Mouse (Mus musculus) liver, embryonic 18 days (tissue): Measurements from ENCODE around the gene Ccdc36. TPM values are rescaled to one million over a fixed set of nuclear protein-coding genes. Genes with fewer than 3 reads are reported as not detected.

Experiments
- polyA plus RNA-seq: library from polyadenylated mRNA; depleted of rRNA; stranded (reverse); fragments of >200 nt; gene quantifications from 2 replicates; pipeline ENCODE4 v1.2.3, GENCODE M21; 2012; rRNA removed

The Ccdc36 gene
- polyA plus RNA-seq = 0.06 and 0.08 TPM in 2 replicates

DNA sequence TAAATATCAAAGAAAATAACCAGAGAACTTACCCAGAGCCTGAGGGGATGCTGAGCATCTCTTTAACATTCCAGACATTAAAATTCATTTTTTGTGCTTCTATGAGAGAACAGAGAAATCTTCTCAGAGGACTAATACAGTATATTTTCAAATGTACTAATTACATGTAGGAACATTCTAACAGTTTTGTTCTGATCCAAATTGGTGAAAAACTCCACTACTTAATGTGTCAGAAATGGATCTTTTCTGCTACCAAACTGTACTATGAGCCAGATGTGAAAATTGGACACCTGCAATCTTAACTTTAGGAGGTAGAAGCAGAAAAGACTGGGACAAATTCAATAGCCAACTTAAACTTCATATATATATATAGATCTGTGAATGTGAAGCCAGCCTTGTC, at the start of gene Ccdc36:
Gene Ccdc36, minus strand, starts transcription at position 101 of the 400 bp plus-strand sequence.

DNA sequence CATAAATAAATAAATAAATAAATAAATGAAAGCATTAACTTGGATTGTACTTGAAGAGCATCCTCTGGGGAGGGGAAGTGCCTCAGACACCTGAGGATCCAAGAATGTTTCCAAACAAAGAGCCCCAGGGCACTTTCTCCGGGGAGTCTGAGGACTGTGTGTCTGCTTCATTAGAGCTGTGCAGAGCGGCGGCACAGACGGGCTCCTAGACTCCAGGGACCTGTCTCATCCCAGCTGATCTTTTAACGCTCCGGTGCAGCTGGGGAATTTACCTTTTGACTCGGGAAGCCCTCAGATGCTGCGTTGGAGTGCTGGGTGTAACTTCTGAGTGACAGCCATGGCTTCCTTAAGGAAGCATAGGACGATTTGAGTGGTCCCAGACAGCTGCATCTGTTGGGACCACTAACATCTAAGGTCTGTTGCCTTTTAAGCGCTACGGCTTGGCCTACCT, 32.9 kb upstream of the Ccdc36 start, which contains the start of gene Klhdc8b:
Gene Klhdc8b, minus strand, starts transcription at position 401 of the 451 bp plus-strand sequence.

DNA sequence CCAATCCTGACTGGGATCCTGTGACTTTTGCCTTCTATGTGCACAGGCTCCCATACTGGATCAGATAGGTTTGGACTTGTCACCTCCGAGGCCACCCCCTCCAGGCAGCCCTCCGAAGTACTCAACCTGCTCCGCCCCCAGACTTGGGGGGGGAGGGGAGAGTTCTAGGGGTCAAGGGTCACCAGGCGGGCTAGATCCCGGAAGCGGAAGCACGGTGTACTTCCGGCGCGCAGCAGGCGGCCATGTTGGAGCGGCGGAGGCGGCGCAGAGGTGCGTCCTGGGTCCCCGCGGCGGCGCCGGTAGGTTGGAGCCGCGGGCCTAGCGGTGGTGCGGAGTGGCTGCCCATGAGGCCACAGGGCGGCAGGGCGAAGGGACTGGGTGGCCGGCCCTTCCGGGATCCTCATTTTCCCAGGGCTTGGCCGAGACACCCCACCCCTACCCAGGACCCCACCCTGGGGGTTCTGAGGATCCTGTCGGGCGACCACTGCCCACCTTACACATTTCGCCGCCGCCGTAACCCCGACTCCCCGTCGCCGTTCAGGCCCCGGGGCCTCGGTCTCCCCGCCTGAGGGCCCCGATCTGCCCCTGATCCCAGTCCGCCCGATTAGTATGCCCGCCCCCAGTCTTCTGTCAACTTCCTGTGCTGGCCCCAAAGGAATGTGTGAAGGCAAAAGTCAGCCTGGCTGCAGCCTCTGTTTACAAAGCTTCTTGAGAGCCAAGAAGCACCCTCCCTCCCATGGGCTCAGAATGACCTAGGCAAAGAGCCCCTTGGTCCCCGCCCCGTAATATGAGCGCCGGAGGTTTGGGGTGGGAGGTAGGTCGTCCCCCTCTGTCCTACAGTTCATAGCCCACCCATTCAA, 32.3 kb upstream of the Ccdc36 start, which contains the start of gene Ccdc71:
Gene Ccdc71, plus strand, starts transcription at position 209 of the 860 bp plus-strand sequence.

GRCm38 (mm10) chr9:108436182-108436581, 7.9 kb upstream of the Ccdc36 start, which contains the start of gene BC048562:
Gene BC048562 (plus strand): TSS chr9:108436482.

DNA sequence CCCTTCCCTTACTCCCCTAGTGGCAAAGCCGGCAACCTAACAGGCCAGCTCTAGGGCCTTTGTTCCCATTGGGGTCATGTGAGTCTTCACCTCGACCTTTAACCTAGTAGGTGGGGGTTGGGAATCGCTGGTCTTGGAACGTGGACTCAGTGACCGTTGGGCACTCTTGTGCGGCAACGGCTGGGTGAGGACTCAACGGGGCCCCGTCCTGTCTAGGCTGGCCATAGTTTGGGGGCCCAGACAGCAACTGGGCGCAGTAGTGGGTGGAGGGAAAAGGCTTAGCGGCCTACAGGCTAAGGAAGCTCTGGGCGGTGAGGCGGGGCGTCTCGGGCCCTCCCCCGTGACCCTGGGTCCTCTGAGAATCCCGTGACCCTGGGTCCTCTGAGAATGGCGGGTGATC, 35.6 kb downstream of the Ccdc36 start, which contains the start of gene 1700102P08Rik:
Gene 1700102P08Rik, plus strand, starts transcription at position 130 of the 400 bp plus-strand sequence.

Other genes with a start within 250 kb of the Ccdc36 start
- 0.46 and 0.60 TPM in 2 replicates for gene Bsn, start 238.1 kb downstream of the Ccdc36 start, polyA plus RNA-seq
- 8.4 and 9.0 TPM in 2 replicates for gene Dag1, start 164.5 kb downstream of the Ccdc36 start, polyA plus RNA-seq
- 5.9 and 6.0 TPM in 2 replicates for gene Nicn1, start 138.1 kb downstream of the Ccdc36 start, polyA plus RNA-seq
- 10.6 and 10.9 TPM in 2 replicates for gene Amt, start 131.6 kb downstream of the Ccdc36 start, polyA plus RNA-seq
- 74.7 and 78.0 TPM in 2 replicates for gene Rhoa, start 122.4 kb downstream of the Ccdc36 start, polyA plus RNA-seq
- gene Tcta, start 122.3 kb downstream of the Ccdc36 start, polyA plus RNA-seq = 13.6 and 14.8 TPM in 2 replicates
- gene Gpx1, start 89.6 kb downstream of the Ccdc36 start, polyA plus RNA-seq = 1,940 and 2,086 TPM in 2 replicates
- 27.8 and 30.7 TPM in 2 replicates for gene Usp4, start 80.6 kb downstream of the Ccdc36 start, polyA plus RNA-seq
- 0.26 and 0.44 TPM in 2 replicates for gene 1700102P08Rik, start 35.7 kb downstream of the Ccdc36 start, polyA plus RNA-seq
- not detected in 2 replicates for gene BC048562, start 8.0 kb upstream of the Ccdc36 start, polyA plus RNA-seq
- gene Ccdc71, start 32.0 kb upstream of the Ccdc36 start, polyA plus RNA-seq = 9.5 TPM in 2 replicates
- gene Klhdc8b, start 33.1 kb upstream of the Ccdc36 start, polyA plus RNA-seq = 18.4 and 25.3 TPM in 2 replicates
- 9.6 and 10.7 TPM in 2 replicates for gene Lamb2, start 51.3 kb upstream of the Ccdc36 start, polyA plus RNA-seq
- gene Usp19, start 62.1 kb upstream of the Ccdc36 start, polyA plus RNA-seq = 32.7 and 42.1 TPM in 2 replicates
- gene Qars, start 79.2 kb upstream of the Ccdc36 start, polyA plus RNA-seq = 68.5 and 88.3 TPM in 2 replicates
- 32.6 and 35.7 TPM in 2 replicates for gene Qrich1, start 88.3 kb upstream of the Ccdc36 start, polyA plus RNA-seq
- gene Impdh2, start 131.8 kb upstream of the Ccdc36 start, polyA plus RNA-seq = 65.6 and 75.3 TPM in 2 replicates
- 9.6 and 9.7 TPM in 2 replicates for gene Ndufaf3, start 138.9 kb upstream of the Ccdc36 start, polyA plus RNA-seq
- gene Dalrd3, start 141.4 kb upstream of the Ccdc36 start, polyA plus RNA-seq = 39.3 and 41.8 TPM in 2 replicates
- gene Wdr6, start 150.3 kb upstream of the Ccdc36 start, polyA plus RNA-seq = 6.5 and 7.2 TPM in 2 replicates
- gene P4htm, start 169.2 kb upstream of the Ccdc36 start, polyA plus RNA-seq = 0.40 and 0.41 TPM in 2 replicates
- 17.4 and 18.2 TPM in 2 replicates for gene Arih2, start 220.9 kb upstream of the Ccdc36 start, polyA plus RNA-seq
- 25.2 and 27.9 TPM in 2 replicates for gene Slc25a20, start 233.6 kb upstream of the Ccdc36 start, polyA plus RNA-seq